Comparison of ENCODE assay signal across 8 mouse cellular contexts in the genomic region with DNA sequence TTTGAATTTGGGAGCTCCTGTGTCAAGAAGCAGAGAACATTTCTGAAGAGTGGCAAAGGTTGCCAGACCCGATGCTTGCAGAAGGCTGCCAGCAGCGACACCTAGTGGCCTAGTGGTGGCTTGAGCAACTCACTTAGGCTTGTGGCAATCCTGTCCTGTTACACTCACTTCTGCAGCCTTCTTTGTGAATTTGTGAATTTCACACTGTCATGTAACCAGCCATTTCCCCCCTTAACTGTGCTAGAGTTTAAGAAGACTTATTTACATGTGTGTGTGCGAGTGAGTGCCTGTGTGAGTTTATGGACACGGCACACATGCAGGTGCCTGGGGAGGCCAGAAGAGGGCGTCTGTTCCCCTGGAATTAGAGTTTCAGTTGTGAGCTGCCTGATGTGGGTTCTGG. TPM values are rescaled to one million over a fixed set of nuclear protein-coding genes. Genes with fewer than 3 reads are reported as not detected.
DNase-seq lines count a peak whose midpoint lies in the region; ATAC-seq lines count a peak whose summit lies in the region.

No protein-coding gene starts in this region.

- no peaks in the 10 kb centered on the region for H3K4me1 ChIP-seq in forebrain, embryonic 11.5 days (replicated peaks; ENCODE audit: control insufficient read depth, insufficient read depth, low read length)
- H3K4me1 ChIP-seq in forebrain, embryonic 13.5 days, result no peaks in the 10 kb centered on the region

- no peaks in the 10 kb centered on the region for H3K9me3 ChIP-seq in forebrain, embryonic 11.5 days (ENCODE audit: control insufficient read depth, low read length)
- no peaks in the 10 kb centered on the region for H3K9me3 ChIP-seq in forebrain, embryonic 13.5 days (replicated peaks)

- no peaks in the 10 kb centered on the region for H3K36me3 ChIP-seq in forebrain, embryonic 11.5 days (ENCODE audit: control insufficient read depth, insufficient read depth, low read length)
- H3K36me3 ChIP-seq in forebrain, embryonic 13.5 days (ENCODE audit: poor library complexity, severe bottlenecking), result no peaks in the 10 kb centered on the region

- no peak overlapping the region for H3K4me2 ChIP-seq in forebrain, embryonic 11.5 days (ENCODE audit: low read depth, low read length, severe bottlenecking)
- H3K4me2 ChIP-seq in forebrain, embryonic 13.5 days, result no peak overlapping the region

- H3K9ac ChIP-seq in forebrain, embryonic 11.5 days (ENCODE audit: low read length), result no peak overlapping the region
- no peak overlapping the region for H3K9ac ChIP-seq in forebrain, embryonic 13.5 days

- H3K27me3 ChIP-seq in forebrain, embryonic 11.5 days (ENCODE audit: control insufficient read depth, insufficient read depth, low read length), result no peaks in the 10 kb centered on the region
- H3K27me3 ChIP-seq in forebrain, embryonic 13.5 days, result no peaks in the 10 kb centered on the region

- peak; percentile 91 for DNase-seq in forebrain, embryonic 11.5 days (ENCODE audit: low spot score)
- peak; percentile 80 to 93 for DNase-seq in adrenal gland, adult (ENCODE audit: inconsistent age in 2 of 2, low spot score in 1 of 2)
- peak; percentile 76 to 87 for DNase-seq in cerebellum, postnatal 4 days (ENCODE audit: low spot score in 2 of 2)
- peak; percentile 36 to 68 for DNase-seq in heart, adult 9 months (ENCODE audit: low spot score in 2 of 2)
- DNase-seq in layer of hippocampus, postnatal 10 days (ENCODE audit: low spot score in 2 of 2), result peak; percentile 81 to 87
- peak; percentile 60 to 68 for DNase-seq in spleen, postnatal 36 days (ENCODE audit: low spot score in 2 of 2)

- H3K27ac ChIP-seq in forebrain, embryonic 11.5 days (ENCODE audit: low read depth, low read length), result no peak overlapping the region
- no peak overlapping the region for H3K27ac ChIP-seq in forebrain, embryonic 13.5 days

- no peak overlapping the region for H3K4me3 ChIP-seq in forebrain, embryonic 11.5 days (ENCODE audit: low read depth, low read length)
- no peak overlapping the region for H3K4me3 ChIP-seq in forebrain, embryonic 13.5 days

- ATAC-seq in forebrain, embryonic 11.5 days (replicated peaks; ENCODE audit: low FRiP score), result no peak
- ATAC-seq in forebrain, embryonic 13.5 days, result no peak
- peak; percentile 83 for ATAC-seq in megakaryocyte-erythroid progenitor cell, adult 5-6 weeks (replicated peaks; ENCODE audit: low FRiP score, low TSS enrichment, poor library complexity, severe bottlenecking)

- 35% methylated on average over 5 of the region's 5 CpGs for WGBS in forebrain, embryonic 11.5 days
- 37% methylated on average over 5 of the region's 5 CpGs for WGBS in forebrain, embryonic 13.5 days

RNA-seq across cellular contexts. Expression of a gene that starts 10.9 kb away (rescaled TPM):
- polyA plus RNA-seq in forebrain, embryonic 11.5 days (2014; fragmentation: Nextera tagmentation; extraction: Ambion mirVana), result 0.91 and 1.0 TPM in 2 replicates
- 1.8 and 2.2 TPM in 2 replicates for polyA plus RNA-seq in forebrain, embryonic 13.5 days (2015; fragmentation: Nextera tagmentation; extraction: Ambion mirVana)
- total RNA-seq in layer of hippocampus, postnatal 10 days (2021), result 10 to 100 TPM; 32.8 to 39.6 TPM
- total RNA-seq in megakaryocyte-erythroid progenitor cell, adult 5-6 weeks (2014; fragmentation: Nextera tagmentation), result not detected in 2 replicates
- total RNA-seq in megakaryocyte-erythroid progenitor cell, adult 5-6 weeks (2017), result not detected in 2 replicates

RNA-seq across cellular contexts. Expression of a gene that starts 19.2 kb away (rescaled TPM):
- polyA plus RNA-seq in forebrain, embryonic 11.5 days (2014; fragmentation: Nextera tagmentation; extraction: Ambion mirVana), result 14.6 and 15.8 TPM in 2 replicates
- 13.4 and 14.8 TPM in 2 replicates for polyA plus RNA-seq in forebrain, embryonic 13.5 days (2015; fragmentation: Nextera tagmentation; extraction: Ambion mirVana)
- 10 to 100 TPM in 1 of 2 experiments, 1 to 10 TPM in 1; 9.2 to 12.1 TPM for total RNA-seq in layer of hippocampus, postnatal 10 days (2021)
- 2.4 and 3.1 TPM in 2 replicates for total RNA-seq in megakaryocyte-erythroid progenitor cell, adult 5-6 weeks (2014; fragmentation: Nextera tagmentation)
- total RNA-seq in megakaryocyte-erythroid progenitor cell, adult 5-6 weeks (2017), result 0.19 and 4.7 TPM in 2 replicates

RNA-seq across cellular contexts. Expression of a gene that starts 27.9 kb away (rescaled TPM):
- polyA plus RNA-seq in forebrain, embryonic 11.5 days (2014; fragmentation: Nextera tagmentation; extraction: Ambion mirVana), result 4.9 and 6.8 TPM in 2 replicates
- polyA plus RNA-seq in forebrain, embryonic 13.5 days (2015; fragmentation: Nextera tagmentation; extraction: Ambion mirVana), result 4.3 and 4.7 TPM in 2 replicates
- total RNA-seq in layer of hippocampus, postnatal 10 days (2021), result 1 to 10 TPM; 4.3 to 7.4 TPM
- total RNA-seq in megakaryocyte-erythroid progenitor cell, adult 5-6 weeks (2014; fragmentation: Nextera tagmentation), result 0.28 and 0.62 TPM in 2 replicates
- total RNA-seq in megakaryocyte-erythroid progenitor cell, adult 5-6 weeks (2017), result not detected in 2 replicates

RNA-seq across cellular contexts. Expression of a gene that starts 36.0 kb away (rescaled TPM):
- 202 and 223 TPM in 2 replicates for polyA plus RNA-seq in forebrain, embryonic 11.5 days (2014; fragmentation: Nextera tagmentation; extraction: Ambion mirVana)
- 226 and 229 TPM in 2 replicates for polyA plus RNA-seq in forebrain, embryonic 13.5 days (2015; fragmentation: Nextera tagmentation; extraction: Ambion mirVana)
- 10 to 100 TPM; 44.8 to 55.3 TPM for total RNA-seq in layer of hippocampus, postnatal 10 days (2021)
- total RNA-seq in megakaryocyte-erythroid progenitor cell, adult 5-6 weeks (2014; fragmentation: Nextera tagmentation), result 71.3 and 71.6 TPM in 2 replicates
- total RNA-seq in megakaryocyte-erythroid progenitor cell, adult 5-6 weeks (2017), result 17.9 and 45.7 TPM in 2 replicates

RNA-seq across cellular contexts. Expression of a gene that starts 37.9 kb away (rescaled TPM):
- polyA plus RNA-seq in forebrain, embryonic 11.5 days (2014; fragmentation: Nextera tagmentation; extraction: Ambion mirVana), result 9.8 and 9.9 TPM in 2 replicates
- polyA plus RNA-seq in forebrain, embryonic 13.5 days (2015; fragmentation: Nextera tagmentation; extraction: Ambion mirVana), result 10.7 and 12.1 TPM in 2 replicates
- total RNA-seq in layer of hippocampus, postnatal 10 days (2021), result 1 to 10 TPM; 6.6 to 8.7 TPM
- total RNA-seq in megakaryocyte-erythroid progenitor cell, adult 5-6 weeks (2014; fragmentation: Nextera tagmentation), result 5.4 and 9.6 TPM in 2 replicates
- 0.33 and 0.91 TPM in 2 replicates for total RNA-seq in megakaryocyte-erythroid progenitor cell, adult 5-6 weeks (2017)

Comparison
In these comparisons a context has a peak if more than half of its experiments do, and no peak if none do; other contexts are left out.
1. RNA of a gene that starts 10.9 kb away (total RNA-seq): 32.8 to 39.6 TPM in layer of hippocampus, postnatal 10 days; not detected in megakaryocyte-erythroid progenitor cell, adult 5-6 weeks; every median in the first group is over 10 times any median in the second.
2. Peak in every context shown above with its lines, with median percentiles within 50 percentile points of each other: DNase-seq.